Mouse (Mus musculus) neutrophil, adult 5-6 weeks (primary cell): ENCODE data around the gene Nqo1. TPM values are rescaled to one million over a fixed set of nuclear protein-coding genes. Genes with fewer than 3 reads are reported as not detected.

Experiments used
- ATAC-seq: fragments of 151-379, 151-347 bp; 2 replicates; pipeline ENCODE4 v1.8.0; 2017; ENCODE audit warnings: mild to moderate bottlenecking, moderate TSS enrichment; ENCODE audit not compliant: insufficient number of reproducible peaks, poor library complexity, low FRiP score, severe bottlenecking; ENCODE audit errors: extremely low read depth
- total RNA-seq: library from RNA; stranded (forward); fragments of 200-1000 nt; gene quantifications from 2 replicates; pipeline ENCODE4 v1.2.3, GENCODE M21; 2017

Nqo1 gene
- 0.49 and 0.58 TPM in 2 replicates for total RNA-seq

GRCm38 (mm10) chr8:107403038-107403781, at the start of gene Nqo1:
Nqo1 (minus strand) TSS chr8:107403206.
- peak; percentile 49; the same call in 1 of the 2 replicates for ATAC-seq

GRCm38 (mm10) chr8:107451414-107452066, 48.5 kb upstream of the Nqo1 start:
- ATAC-seq: no peak

- ATAC-seq: 0 out of 2 replicates have a peak, but pooled peaks have one; percentile 6
Observed at GRCm38 (mm10) chr8:107449655-107450054, 46.6 kb upstream of the Nqo1 start.

- no peak for ATAC-seq
Observed at GRCm38 (mm10) chr8:107449130-107449529, 46.1 kb upstream of the Nqo1 start.

GRCm38 (mm10) chr8:107448382-107448889, 45.4 kb upstream of the Nqo1 start:
- no peak for ATAC-seq

GRCm38 (mm10) chr8:107447713-107448112, 44.7 kb upstream of the Nqo1 start:
- no peak for ATAC-seq

GRCm38 (mm10) chr8:107444626-107445025, 41.6 kb upstream of the Nqo1 start:
- ATAC-seq: no peak

- ATAC-seq: no peak
Observed at GRCm38 (mm10) chr8:107439880-107440625, 37.0 kb upstream of the Nqo1 start.

GRCm38 (mm10) chr8:107437711-107438110, 34.7 kb upstream of the Nqo1 start:
- no peak for ATAC-seq

- ATAC-seq: peak; percentile 27; the same call in 1 of the 2 replicates
Observed at GRCm38 (mm10) chr8:107436841-107437421, 33.9 kb upstream of the Nqo1 start.

- peak; percentile 69 for ATAC-seq
Observed at GRCm38 (mm10) chr8:107435962-107436831, 33.2 kb upstream of the Nqo1 start, which contains the start of gene Wwp2. Wwp2 (plus strand) TSS chr8:107436365.

GRCm38 (mm10) chr8:107435421-107435961, 32.5 kb upstream of the Nqo1 start:
- ATAC-seq: no peak

GRCm38 (mm10) chr8:107430821-107431220, 27.8 kb upstream of the Nqo1 start:
- no peak for ATAC-seq

- ATAC-seq: no peak
Observed at GRCm38 (mm10) chr8:107425230-107425597, 22.2 kb upstream of the Nqo1 start.

- ATAC-seq: peak; percentile 98
Observed at GRCm38 (mm10) chr8:107424597-107425229, 21.7 kb upstream of the Nqo1 start, which contains the start of gene Nob1. Nob1 (minus strand) TSS chr8:107425051.

- no peak for ATAC-seq
Observed at GRCm38 (mm10) chr8:107424176-107424575, 21.2 kb upstream of the Nqo1 start.

- ATAC-seq: no peak
Observed at GRCm38 (mm10) chr8:107417001-107417400, 14.0 kb upstream of the Nqo1 start.
